Mouse (Mus musculus) large intestine, adult 2 months (tissue): ENCODE measurements around the gene Flywch2. TPM values are rescaled to one million over a fixed set of nuclear protein-coding genes. Genes with fewer than 3 reads are reported as not detected.

Experiments used
- DNase-seq: peaks from one replicate; pipeline ENCODE4 v3.0.0-alpha.2; 2012; ENCODE audit warnings: low read depth, low spot score
- WGBS: fragments of 180-500 bp; shearing (Covaris S2); methylation state at CpG from one replicate; pipeline ENCODE4 v1.1.7; 2018; 5-methylcytosine and 5-hydroxymethylcytosine counted together
- polyA plus RNA-seq: library from polyadenylated mRNA; depleted of rRNA; stranded (reverse); fragments of >200 nt; gene quantifications from 2 replicates; pipeline ENCODE4 v1.2.3, GENCODE M21; 2012; rRNA removed

Flywch2 gene
- polyA plus RNA-seq, 1 experiment: 4.5 TPM

DNA sequence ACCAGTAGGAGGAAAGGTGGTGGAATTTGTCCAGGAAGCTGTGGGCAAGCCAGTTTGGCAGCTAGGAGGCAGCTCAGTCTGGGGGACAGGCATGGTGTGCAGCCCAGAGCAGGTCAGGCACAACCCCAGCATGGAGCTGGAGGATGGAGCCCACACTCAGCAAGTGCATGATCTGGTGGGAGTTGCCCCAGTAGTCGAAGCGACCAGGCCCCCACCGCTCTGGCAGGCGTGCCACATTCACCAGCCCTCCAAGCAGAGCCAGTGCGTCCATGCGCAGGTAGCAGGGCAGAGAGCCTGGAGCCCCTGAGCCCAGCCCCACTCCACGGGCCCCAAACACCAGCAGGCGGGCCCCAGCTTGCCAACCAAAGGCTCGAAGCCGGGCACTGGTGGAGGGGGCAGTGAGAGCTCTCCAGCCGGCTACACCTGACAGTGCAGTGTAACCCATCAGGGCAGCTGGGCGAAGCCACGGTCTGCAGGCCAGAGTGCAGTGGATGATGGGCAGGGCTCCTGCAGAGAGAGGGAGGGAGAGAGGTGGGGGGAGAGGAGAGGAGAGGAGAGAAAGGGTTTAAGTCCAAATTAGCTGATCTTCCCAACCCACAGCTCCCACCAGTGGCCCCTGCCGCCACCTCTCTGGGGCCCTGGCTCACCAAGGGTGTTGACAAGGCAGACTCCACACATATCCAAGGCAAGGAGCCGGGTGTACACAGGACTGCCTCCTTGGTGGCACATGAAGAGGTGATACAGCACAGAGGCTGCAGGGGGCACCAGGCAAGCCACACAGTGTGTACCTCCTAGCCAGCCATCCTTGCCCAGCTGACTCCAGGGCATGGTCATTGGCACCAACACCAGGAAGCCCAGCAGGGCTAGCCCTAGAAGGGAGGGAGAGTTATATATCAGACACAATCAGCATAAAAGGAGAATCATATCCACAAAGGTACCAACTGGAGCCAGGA is 48.1 kb downstream of the Flywch2 start:
- WGBS: 77% methylated on average over 15 of the region's 15 CpGs
- DNase-seq: no peak

- DNase-seq: no peak
- 16% methylated on average over 1 of the region's 1 CpGs for whole genome bisulfite sequencing
These were observed 51.5 kb downstream of the Flywch2 start for GRCm38 (mm10) chr17:23734341-23734740.

- no peak for DNase-seq
- 9% methylated on average over 1 of the region's 1 CpGs for WGBS
These were observed 55.4 kb downstream of the Flywch2 start for GRCm38 (mm10) chr17:23730441-23730840.

Other genes starting within 250 kb of the Flywch2 start
- gene Zfp213, start 221.8 kb downstream of the Flywch2 start, polyA plus RNA-seq: 10.6 and 11.2 TPM in 2 replicates
- 4.4 and 5.5 TPM in 2 replicates for gene Zfp13, start 186.6 kb downstream of the Flywch2 start, polyA plus RNA-seq
- gene Zscan10, start 185.2 kb downstream of the Flywch2 start, polyA plus RNA-seq: not detected in 2 replicates
- gene Mmp25, start 140.8 kb downstream of the Flywch2 start, polyA plus RNA-seq: 0.41 and 0.67 TPM in 2 replicates
- 6.1 and 6.4 TPM in 2 replicates for gene Bicdl2, start 125.6 kb downstream of the Flywch2 start, polyA plus RNA-seq
- 197 and 204 TPM in 2 replicates for gene Hcfc1r1, start 112.5 kb downstream of the Flywch2 start, polyA plus RNA-seq
- gene Thoc6, start 112.2 kb downstream of the Flywch2 start, polyA plus RNA-seq: 27.1 and 28.7 TPM in 2 replicates
- gene Tnfrsf12a, start 108.6 kb downstream of the Flywch2 start, polyA plus RNA-seq: 8.1 and 8.4 TPM in 2 replicates
- gene Cldn6, start 106.8 kb downstream of the Flywch2 start, polyA plus RNA-seq: not detected in 2 replicates
- 0.15 TPM in 1 of 2 replicates, not detected in the other for gene Cldn9, start 102.1 kb downstream of the Flywch2 start, polyA plus RNA-seq
- 0.02 and 0.03 TPM in 2 replicates for gene 1520401A03Rik, start 63.3 kb downstream of the Flywch2 start, polyA plus RNA-seq
- gene Pkmyt1, start 59.7 kb downstream of the Flywch2 start, polyA plus RNA-seq: 41.2 and 45.7 TPM in 2 replicates
- 155 and 162 TPM in 2 replicates for gene Paqr4, start 45.2 kb downstream of the Flywch2 start, polyA plus RNA-seq
- gene Kremen2, start 40.2 kb downstream of the Flywch2 start, polyA plus RNA-seq: 3.1 and 3.5 TPM in 2 replicates
- 27.3 and 34.9 TPM in 2 replicates for gene Flywch1, start 14.5 kb downstream of the Flywch2 start, polyA plus RNA-seq
- 284 and 419 TPM in 2 replicates for gene Srrm2, start 4.5 kb upstream of the Flywch2 start, polyA plus RNA-seq
- gene Elob, start 43.1 kb upstream of the Flywch2 start, polyA plus RNA-seq: 771 and 864 TPM in 2 replicates
- 0.09 and 0.58 TPM in 2 replicates for gene Prss33, start 50.0 kb upstream of the Flywch2 start, polyA plus RNA-seq
- 495 and 577 TPM in 2 replicates for gene Prss32, start 57.8 kb upstream of the Flywch2 start, polyA plus RNA-seq
- 1.8 and 3.3 TPM in 2 replicates for gene Prss41, start 58.1 kb upstream of the Flywch2 start, polyA plus RNA-seq
- gene Prss21, start 82.0 kb upstream of the Flywch2 start, polyA plus RNA-seq: not detected in 2 replicates
- gene Dcpp1, start 94.8 kb upstream of the Flywch2 start, polyA plus RNA-seq: not detected in 2 replicates
- gene Dcpp2, start 94.8 kb upstream of the Flywch2 start, polyA plus RNA-seq: not detected in 2 replicates
- gene Dcpp3, start 131.4 kb upstream of the Flywch2 start, polyA plus RNA-seq: not detected in 2 replicates
- gene Sbp, start 155.6 kb upstream of the Flywch2 start, polyA plus RNA-seq: not detected in 2 replicates
- not detected in 2 replicates for gene Sbpl, start 169.2 kb upstream of the Flywch2 start, polyA plus RNA-seq
- gene Prss30, start 194.5 kb upstream of the Flywch2 start, polyA plus RNA-seq: 291 and 302 TPM in 2 replicates
- gene Prss22, start 212.0 kb upstream of the Flywch2 start, polyA plus RNA-seq: 0.11 and 0.16 TPM in 2 replicates